Mouse (Mus musculus) lung, postnatal 25 days (tissue): ENCODE measurements around the gene Olfr419.

Source experiments
- DNase-seq: peaks from one replicate; pipeline ENCODE4 v3.0.0; 2022; ENCODE audit warnings: low spot score

Olfr419 gene

DNA sequence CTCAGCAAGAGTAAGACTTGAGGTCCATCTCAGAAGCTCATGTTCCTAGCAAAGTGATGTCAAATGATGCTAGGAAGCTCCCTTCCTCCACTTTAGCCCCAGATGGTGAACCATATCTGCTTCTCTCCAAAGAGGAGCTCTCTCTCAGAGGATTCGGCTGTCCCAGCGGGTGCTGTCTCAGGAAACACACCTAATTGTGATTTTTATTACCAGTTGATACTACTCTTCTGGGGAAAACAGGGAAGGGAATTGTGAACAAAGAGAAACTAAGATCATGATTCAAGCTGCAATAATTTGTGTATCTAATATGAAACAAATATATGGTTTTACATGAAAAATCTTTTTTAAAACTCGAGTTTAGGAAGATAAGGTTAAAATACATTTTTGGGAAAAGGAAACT lies at the start of gene Olfr419:
Gene Olfr419 (minus strand): TSS at position 101 of the 400 bp plus-strand sequence.
- no peak for DNase-seq

DNA sequence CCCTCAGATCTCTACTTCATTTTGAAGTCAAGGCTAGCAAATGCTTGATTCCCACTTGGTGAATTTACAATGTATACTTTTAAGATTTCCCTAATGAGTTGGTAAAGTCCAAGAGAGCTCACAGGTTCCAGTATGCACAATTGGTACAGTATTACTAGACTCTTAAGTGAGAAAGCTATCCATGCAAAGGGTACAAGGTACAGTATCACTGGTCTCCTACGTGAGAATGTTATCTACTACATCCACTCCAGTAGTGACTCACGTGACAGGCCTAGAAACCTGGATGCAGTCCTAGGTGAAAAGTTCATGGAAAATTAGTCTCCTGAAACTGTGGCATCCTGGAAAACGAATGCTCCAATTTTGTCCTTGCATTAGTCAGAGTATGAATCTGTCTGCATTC lies 18.8 kb upstream of the Olfr419 start:
- DNase-seq: no peak

DNA sequence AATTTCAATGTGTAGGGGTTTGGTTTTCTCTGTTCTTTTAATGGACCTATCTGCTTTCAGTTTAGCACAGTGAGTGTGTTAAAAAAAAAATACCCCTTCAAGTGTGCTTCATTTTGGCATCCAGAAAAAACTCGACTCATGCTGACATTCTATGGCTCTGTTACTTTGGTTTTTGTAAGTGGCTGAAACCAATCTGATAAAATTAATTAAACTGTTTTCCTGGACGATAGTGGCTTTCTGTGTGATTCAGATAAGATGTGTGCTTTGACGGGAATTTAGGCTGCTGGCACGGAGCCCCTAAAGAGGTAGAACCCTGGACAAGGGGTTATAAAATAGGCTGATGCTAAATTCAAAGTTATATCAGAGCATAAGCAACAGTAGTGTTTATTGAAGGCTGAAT lies 17.3 kb upstream of the Olfr419 start:
- no peak for DNase-seq

DNA sequence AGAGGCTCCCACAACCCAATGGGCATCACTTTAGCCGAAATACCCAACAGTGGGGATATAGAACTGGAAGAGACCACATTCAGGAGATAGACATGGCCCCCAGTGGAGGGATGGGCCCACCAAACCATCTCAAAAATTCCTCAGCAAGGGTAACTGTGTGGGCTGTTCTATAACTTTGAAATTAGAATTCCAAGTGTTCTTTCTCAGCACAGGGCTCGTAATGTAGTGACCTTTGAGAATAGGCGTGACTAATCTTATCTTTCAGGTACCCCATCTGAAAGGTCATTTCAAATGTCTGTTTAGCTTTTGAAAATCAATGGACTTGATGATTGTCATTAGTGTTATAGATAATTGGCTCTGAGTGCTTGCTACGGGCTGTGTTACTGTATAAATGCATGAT lies 16.0 kb upstream of the Olfr419 start:
- no peak for DNase-seq

DNA sequence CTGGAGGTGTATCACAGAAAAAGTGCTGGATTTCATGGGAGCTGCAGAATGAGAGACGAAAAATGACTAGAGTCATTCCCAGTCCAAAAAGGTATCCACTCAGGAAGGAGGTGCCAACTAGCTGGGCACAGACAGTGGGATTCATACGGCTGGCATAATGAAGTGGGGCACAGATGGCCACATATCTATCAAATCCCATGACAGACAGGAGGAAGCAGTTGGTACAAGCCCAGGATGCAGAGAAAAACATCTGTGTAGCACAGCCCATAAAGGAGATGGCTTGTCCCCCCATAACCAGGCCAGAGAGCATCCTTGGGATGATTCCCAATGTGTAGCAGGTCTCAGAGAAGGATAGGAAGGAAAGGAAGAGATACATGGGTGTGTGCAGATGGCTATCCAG lies 1.5 kb downstream of the Olfr419 start:
- no peak for DNase-seq

DNA sequence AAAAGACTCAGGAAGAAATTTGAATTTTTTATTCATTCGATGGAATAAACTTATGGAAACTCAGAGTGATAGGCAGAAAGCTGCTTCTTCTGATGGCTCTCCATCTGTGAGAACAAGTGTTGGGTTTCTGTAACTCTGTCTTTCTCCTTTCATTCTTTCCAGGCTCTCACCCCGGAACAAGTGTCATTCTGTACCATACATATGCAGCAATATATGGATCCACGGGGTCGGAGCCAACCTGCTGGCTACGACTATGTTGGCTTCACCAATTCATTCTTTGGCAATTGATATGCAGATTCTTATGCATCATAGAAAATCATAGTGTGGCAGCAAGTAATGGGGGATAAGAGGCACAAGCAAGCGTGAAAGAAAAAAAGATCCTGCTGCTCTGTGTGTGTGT lies 4.7 kb downstream of the Olfr419 start:
- no peak for DNase-seq

DNA sequence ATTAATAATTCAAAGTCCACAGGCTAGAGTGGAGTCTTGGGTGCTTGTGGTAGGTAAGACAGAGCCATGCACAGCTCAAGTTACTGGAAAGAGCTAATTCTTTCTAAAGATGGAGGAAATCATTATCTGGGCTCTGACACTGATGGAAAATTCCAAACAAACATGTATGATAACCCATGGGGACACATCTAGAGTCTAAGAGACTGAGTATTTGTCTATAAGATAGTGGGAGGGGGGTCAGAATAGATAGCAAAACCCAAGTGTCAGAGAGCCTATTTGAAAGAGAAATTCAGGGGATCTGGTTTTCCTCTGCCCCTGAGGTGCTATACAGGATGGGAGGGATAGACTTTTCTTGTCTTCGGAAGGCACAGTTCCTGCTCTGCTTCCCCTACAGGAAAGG lies 5.8 kb downstream of the Olfr419 start:
- DNase-seq: no peak

DNA sequence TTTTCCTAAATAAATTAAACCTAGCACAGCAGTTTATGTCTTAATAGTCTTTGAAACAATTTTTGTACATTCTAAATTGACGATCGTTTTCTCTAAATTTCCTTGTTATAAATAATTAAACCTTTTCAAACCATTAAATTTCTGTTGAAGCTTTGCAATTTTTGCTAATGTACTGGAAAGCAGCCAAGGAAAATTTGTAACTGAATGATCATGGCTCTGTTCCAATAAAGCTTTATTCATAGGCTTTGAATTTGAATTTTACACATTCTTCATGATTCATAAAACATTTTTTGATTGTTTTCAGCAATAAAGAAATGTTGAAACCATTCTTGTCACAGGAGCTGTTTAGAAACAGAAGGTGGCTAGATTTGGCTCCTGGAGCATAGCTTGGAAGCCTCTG lies 7.2 kb downstream of the Olfr419 start:
- DNase-seq: no peak

DNA sequence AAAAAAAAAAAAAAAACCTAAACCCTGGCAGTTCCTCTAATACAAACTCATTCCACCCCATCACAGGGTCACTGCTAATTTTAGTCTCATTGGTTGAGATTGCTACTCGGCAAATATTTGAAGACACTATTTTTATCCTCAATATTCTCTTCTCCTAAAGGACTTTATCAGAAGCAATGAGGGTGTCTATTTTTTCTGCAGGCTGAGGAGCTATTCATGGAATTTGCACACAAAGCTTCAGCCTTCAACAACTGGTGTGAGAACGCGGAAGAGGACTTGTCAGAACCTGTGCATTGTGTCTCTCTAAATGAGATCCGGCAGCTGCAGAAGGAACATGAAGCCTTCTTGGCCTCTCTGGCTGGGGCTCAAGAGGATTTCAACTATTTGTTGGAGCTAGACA lies 11.9 kb downstream of the Olfr419 start:
- no peak for DNase-seq

DNA sequence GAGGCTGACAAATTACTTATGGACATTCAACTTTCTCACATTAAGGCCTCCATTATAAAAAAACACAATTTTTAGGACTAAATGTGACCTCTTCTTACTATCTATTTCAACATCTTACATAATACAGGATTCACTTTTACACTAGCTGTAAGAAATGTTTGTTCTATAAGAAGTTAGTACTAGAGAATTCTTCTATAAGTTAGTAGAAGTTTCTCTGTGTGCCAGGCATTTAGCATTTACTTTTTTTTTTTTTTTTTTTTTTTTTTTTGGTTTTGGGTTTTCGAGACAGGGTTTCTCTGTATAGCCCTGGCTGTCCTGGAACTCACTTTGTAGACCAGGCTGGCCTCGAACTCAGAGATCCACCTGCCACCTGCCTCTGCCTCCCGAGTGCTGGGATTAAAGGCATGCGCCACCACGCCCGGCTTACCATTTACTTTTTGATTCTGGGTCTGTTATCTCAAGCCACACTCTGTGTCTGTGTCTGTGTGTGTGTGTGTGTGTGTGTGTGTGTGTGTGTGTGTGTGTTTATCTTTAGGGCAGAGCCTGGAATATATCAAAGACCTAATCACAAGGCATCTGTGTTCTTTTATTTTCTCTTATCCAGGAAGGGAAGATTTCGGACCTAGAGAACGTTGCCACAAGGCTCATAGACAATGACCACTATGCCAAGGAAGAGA lies 35.2 kb downstream of the Olfr419 start:
- no peak for DNase-seq

DNA sequence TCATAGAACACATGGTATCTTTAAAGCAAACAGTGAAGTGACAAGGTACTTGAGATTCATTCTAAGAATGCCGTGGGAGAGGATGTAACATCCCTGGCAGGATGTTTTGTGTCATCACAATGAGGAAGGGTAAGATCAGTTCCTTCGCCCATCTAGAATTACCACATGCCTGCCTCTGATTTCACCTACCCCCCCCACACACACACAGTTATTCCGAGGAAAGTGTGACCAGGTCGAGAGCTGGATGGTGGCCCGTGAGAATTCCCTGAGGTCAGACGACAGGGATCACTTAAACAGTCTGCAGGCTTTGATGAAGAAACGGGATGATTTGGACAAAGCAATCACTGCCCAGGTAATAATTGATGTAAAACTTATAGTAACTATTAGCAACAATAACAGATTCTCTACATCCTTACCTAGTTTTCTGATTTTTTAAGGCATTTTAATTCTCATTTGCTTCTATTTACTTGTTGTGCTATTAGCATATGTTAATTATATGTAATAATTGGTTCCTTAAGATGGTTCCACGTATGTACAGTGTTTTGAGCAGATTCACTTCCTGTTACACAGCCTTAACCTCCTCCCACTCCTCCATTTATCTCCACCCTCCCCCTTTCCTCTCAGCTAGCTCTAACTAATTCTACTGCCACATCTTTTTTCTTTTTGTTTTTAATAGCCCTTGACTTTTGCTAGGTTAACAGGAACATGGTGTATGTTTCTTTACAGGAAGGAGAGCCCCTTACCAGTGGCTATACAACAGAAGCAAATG lies 36.4 kb downstream of the Olfr419 start:
- no peak for DNase-seq

DNA sequence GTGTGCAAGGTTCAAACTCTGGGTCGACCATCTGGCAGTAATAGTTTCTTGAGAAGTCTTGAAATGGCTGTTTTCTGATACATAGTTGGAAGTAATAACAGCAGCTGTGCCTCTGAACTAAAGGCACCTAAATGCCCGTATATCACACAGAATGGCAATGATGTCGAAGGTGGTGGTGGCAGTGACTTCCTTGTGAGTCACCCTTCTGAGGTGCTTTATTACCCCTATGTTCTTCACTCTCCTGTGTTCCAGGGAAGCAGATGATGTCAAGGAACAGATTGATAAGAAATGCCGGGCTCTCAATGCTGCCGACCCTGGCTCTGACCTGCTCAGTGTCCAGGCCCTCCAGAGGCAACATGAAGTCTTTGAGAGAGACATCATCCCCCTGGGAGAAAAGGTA lies 39.6 kb downstream of the Olfr419 start:
- DNase-seq: no peak

DNA sequence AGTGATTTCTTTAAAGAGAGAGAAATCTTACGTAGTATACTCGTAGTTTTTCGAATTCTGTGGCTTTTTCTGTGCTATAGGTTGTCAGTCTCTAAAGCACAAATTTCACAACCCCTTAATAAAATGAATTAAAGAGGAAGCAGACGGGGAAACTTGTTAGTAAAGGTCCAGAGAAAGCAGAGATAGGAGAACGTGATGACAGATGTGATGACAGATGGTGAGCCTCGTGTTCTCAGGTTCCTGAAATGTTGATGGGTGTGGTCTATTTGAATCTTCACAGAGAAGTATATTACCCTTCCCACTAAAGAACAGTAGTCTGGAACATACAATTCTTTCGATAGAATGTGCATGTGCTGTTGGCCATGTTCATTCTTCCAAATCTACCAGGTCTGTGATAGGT lies 47.2 kb downstream of the Olfr419 start:
- DNase-seq: no peak
